Mouse (Mus musculus): ENCODE results near the gene Prg4.

Prg4 gene

GRCm38 (mm10) chr1:150407285-150407684 lies 58.7 kb downstream of the Prg4 start:
- no peak for DNase-seq (ENCODE audit: low spot score in 2 of 2)

- DNase-seq (ENCODE audit: low spot score in 2 of 2) = no peak
These were observed 61.4 kb downstream of the Prg4 start for GRCm38 (mm10) chr1:150404555-150404954.

GRCm38 (mm10) chr1:150403914-150404313 lies 62.1 kb downstream of the Prg4 start:
- no peak for DNase-seq (ENCODE audit: low spot score in 2 of 2)
